Mouse (Mus musculus) embryonic facial prominence, embryonic 14.5 days (tissue): ENCODE measurements at regions not wholly inside any gene's neighbourhood (a gene's known extent, or its start where the extent isn't known, plus 50 kb on each side); places are given as distances from the start of the nearest gene placed in this dataset.

Experiments
- ATAC-seq: fragments of 200-750 bp; cut with Nextera tagmentation; 2 replicates; pipeline ENCODE4 v1.8.0; 2017; ENCODE audit warnings: low read depth, moderate number of reproducible peaks, moderate TSS enrichment
- DNase-seq: peaks from one replicate; pipeline ENCODE4 v3.0.0-alpha.2; 2015; ENCODE audit warnings: low spot score
- H3K27ac ChIP-seq: fragments of 300-500 bp; sonication (generic); replicated peaks from 2 replicates; pipeline ENCODE4 v1.5.1; 2014; ENCODE audit warnings: low read depth, mild to moderate bottlenecking, low read length, moderate library complexity
- H3K27me3 ChIP-seq: fragments of 300-500 bp; sonication (generic); replicated peaks from 2 replicates; pipeline ENCODE4 v1.6.1; 2014; ENCODE audit warnings: low read length; ENCODE audit not compliant: control insufficient read depth, insufficient read depth
- H3K36me3 ChIP-seq: fragments of 300-500 bp; sonication (generic); 2 replicates; pipeline ENCODE4 v1.6.1; 2014; ENCODE audit warnings: low read length, mixed read lengths; ENCODE audit not compliant: control insufficient read depth, insufficient read depth
- H3K4me1 ChIP-seq: fragments of 300-500 bp; sonication (generic); 2 replicates; pipeline ENCODE4 v1.6.1; 2014; ENCODE audit warnings: antibody characterized with exemption, low read length; ENCODE audit not compliant: control insufficient read depth, insufficient read depth
- H3K4me2 ChIP-seq: fragments of 300-500 bp; sonication (generic); 2 replicates; pipeline ENCODE4 v1.6.1; 2014; ENCODE audit warnings: low read depth, mild to moderate bottlenecking, low read length, moderate library complexity, mixed read lengths
- H3K4me3 ChIP-seq: fragments of 300-500 bp; sonication (generic); 2 replicates; pipeline ENCODE4 v1.5.1; 2014; ENCODE audit warnings: low read depth, mild to moderate bottlenecking, low read length
- H3K9ac ChIP-seq: fragments of 300-500 bp; sonication (generic); 2 replicates; pipeline ENCODE4 v1.6.1; 2014; ENCODE audit warnings: low read depth, mild to moderate bottlenecking, low read length, moderate library complexity, mixed read lengths
- H3K9me3 ChIP-seq: fragments of 300-500 bp; sonication (generic); 2 replicates; pipeline ENCODE4 v1.6.1; 2016; ENCODE audit warnings: low read length; ENCODE audit not compliant: control insufficient read depth
- WGBS: fragments of 180-500 bp; shearing (Covaris S2); extraction: QIAGEN DNeasy Blood & Tissue Kit; methylation state at CpG from one replicate; pipeline ENCODE4 v1.1.7; 2014; 5-methylcytosine and 5-hydroxymethylcytosine counted together

DNA sequence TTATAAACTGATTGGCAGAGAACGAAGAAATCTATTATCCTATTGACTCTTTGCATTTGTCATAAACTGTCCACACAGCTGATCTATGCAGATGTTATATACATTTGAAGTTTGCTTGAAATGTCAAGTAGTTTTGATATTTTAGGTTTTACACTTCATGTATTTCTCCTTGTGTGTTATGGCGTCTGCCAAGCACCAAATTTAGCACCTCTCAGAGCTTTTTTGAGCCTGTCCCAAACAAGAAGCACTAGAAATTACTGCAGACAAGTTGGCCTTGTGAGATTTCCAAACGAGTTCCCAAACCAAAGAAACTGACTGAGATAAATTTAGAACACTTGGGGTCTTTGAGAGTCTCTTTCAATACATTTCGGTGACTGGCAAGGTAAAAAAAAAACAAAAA is 335.7 kb upstream of the Cited2 start:
- 75% methylated on average over 4 of the region's 4 CpGs for WGBS
- H3K27ac ChIP-seq: no peak overlapping the region
- H3K4me3 ChIP-seq: no peak overlapping the region
- DNase-seq: no peak
- no peaks in the 10 kb centered on the region for H3K27me3 ChIP-seq
- H3K9me3 ChIP-seq: no peaks in the 10 kb centered on the region
- no peak overlapping the region for H3K9ac ChIP-seq
- H3K4me2 ChIP-seq: no peak overlapping the region
- ATAC-seq: no peak
- H3K36me3 ChIP-seq: no peaks in the 10 kb centered on the region
- H3K4me1 ChIP-seq: no peaks in the 10 kb centered on the region

DNA sequence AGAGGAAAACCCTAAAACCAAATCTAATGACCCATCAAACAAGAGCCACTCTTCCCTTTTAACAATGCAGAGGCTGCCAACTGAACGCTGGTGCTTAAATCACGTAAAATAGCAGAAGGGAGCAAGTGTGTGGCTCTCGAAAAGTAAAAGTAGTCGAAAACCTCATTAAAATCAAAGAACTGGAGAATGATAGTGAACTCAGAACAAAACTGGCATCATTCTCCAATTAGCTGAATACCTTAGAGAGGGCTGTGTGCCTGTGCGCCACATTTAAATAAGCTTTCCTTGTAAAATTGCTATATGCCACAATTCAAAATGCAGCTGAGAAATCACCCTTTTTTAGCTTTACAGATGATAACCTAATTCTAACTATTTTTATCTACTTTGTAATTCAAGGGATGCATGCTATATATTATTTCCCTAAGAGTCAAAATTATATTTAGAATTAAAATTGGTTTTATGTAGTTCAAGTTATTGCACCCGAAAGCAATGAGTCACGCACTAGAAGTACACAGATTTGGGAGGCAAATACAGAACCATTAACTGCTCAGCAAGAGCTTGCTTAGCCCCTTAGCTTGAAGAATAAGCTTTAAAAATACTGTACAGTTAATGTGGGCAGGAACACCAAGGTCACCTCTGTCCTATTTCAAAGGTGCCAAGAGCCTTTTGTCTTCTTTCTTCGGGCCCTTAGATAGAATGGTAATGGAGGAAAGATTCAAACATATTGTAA is 327.4 kb upstream of the Cited2 start:
- 87% methylated on average over 8 of the region's 8 CpGs for WGBS
- H3K4me3 ChIP-seq: no peak overlapping the region
- H3K36me3 ChIP-seq: no peaks in the 10 kb centered on the region
- no peaks in the 10 kb centered on the region for H3K4me1 ChIP-seq
- DNase-seq (no peak), ATAC-seq (no peak)
- H3K27ac ChIP-seq: no peak overlapping the region
- no peak overlapping the region for H3K9ac ChIP-seq
- no peaks in the 10 kb centered on the region for H3K27me3 ChIP-seq
- no peaks in the 10 kb centered on the region for H3K9me3 ChIP-seq
- no peak overlapping the region for H3K4me2 ChIP-seq

DNA sequence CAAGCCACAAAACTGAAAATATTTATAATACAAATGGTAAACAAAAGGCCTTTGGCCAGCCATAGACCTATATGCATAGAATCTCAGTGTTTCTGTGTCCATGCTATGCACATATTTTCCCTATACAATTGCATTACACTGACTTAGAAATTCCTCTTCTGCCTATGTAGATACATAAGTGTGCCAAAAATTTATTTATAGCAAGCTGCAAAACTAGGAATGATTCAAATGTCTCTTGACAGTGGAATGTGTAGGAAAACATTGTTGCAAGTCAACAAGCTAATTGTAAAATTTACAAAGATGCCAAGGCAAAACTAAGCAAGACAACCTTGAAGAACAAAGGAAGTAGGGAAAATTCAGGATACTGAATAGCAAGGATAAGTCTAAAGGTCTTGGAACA is 319.1 kb upstream of the Cited2 start:
- Histone ChIP-seq H3K36me3 (no peaks in the 10 kb centered on the region), H3K9ac (no peak overlapping the region), H3K4me2 (no peak overlapping the region), H3K27me3 (no peaks in the 10 kb centered on the region), H3K27ac (no peak overlapping the region), H3K4me3 (no peak overlapping the region), H3K4me1 (no peaks in the 10 kb centered on the region), H3K9me3 (0 out of 2 replicates have a peak, but pooled peaks cover 4% of the 10 kb centered on the region)
- no peak for ATAC-seq
- peak; percentile 22 for DNase-seq

DNA sequence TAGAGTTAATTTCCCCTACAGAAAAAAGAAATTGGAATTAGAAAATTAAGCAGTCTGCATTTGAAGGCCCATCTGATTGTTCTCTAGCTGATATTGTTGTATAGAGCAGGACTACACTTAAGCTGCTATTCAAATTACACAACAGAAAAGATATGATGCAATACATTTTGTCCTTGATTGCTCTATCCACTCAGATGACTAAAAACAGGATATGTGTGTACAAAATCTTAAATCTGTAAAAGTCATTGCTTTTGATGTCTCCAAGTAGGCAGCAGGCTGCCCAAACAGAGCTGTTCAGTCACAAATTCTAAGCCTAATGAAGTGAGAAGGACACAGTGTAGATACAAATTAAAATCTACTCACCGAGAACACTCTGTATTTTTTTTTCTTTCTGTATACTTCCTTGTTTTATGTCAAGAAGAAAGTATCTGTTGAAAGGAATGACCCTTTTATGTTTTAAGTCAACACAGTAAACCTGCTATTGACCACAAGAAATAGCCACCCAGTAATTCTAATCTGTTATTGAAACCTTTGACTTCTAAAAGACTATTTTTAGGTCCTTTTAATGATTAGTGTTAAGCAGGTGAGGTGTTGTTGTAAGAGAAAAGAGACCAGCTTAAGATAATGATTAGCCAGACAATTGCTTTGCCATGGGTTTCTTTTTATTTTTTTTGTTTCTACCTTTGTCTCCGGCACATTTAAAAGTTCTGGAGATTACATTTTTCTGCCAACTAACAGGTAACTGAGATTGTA is 315.0 kb upstream of the Cited2 start:
- Histone ChIP-seq H3K36me3 (no peaks in the 10 kb centered on the region), H3K9me3 (0 out of 2 replicates have a peak, but pooled peaks cover 4% of the 10 kb centered on the region), H3K9ac (no peak overlapping the region), H3K4me3 (no peak overlapping the region), H3K4me2 (no peak overlapping the region), H3K27ac (no peak overlapping the region), H3K4me1 (no peaks in the 10 kb centered on the region), H3K27me3 (no peaks in the 10 kb centered on the region)
- WGBS: 51% methylated on average over 2 of the region's 2 CpGs
- no peak for ATAC-seq
- no peak for DNase-seq

DNA sequence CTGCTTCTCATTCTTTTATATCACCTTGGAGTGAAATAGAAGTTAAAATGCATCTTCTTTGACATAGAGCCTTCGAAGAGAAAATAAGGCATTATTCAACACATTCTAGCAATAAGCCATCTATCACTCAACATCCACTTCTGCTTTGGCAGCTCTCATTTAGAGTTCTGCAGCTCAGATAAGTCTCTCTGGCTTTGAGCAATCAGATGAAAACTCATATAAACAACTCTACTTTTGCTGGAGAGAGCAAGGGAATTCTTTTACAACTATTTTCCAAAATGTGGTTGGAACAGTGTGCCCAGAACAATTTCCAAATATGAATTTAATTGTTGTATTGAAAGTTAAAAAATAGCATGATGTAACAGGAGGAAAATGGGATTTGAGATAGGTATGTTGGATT is 314.2 kb upstream of the Cited2 start:
- WGBS: 66% methylated on average over 1 of the region's 1 CpGs
- H3K36me3 ChIP-seq: no peaks in the 10 kb centered on the region
- ATAC-seq (no peak), DNase-seq (peak; percentile 20)
- no peak overlapping the region for H3K4me2 ChIP-seq
- H3K9me3 ChIP-seq: 0 out of 2 replicates have a peak, but pooled peaks cover 4% of the 10 kb centered on the region
- no peaks in the 10 kb centered on the region for H3K4me1 ChIP-seq
- no peak overlapping the region for H3K9ac ChIP-seq
- H3K4me3 ChIP-seq: no peak overlapping the region
- no peaks in the 10 kb centered on the region for H3K27me3 ChIP-seq
- H3K27ac ChIP-seq: no peak overlapping the region

DNA sequence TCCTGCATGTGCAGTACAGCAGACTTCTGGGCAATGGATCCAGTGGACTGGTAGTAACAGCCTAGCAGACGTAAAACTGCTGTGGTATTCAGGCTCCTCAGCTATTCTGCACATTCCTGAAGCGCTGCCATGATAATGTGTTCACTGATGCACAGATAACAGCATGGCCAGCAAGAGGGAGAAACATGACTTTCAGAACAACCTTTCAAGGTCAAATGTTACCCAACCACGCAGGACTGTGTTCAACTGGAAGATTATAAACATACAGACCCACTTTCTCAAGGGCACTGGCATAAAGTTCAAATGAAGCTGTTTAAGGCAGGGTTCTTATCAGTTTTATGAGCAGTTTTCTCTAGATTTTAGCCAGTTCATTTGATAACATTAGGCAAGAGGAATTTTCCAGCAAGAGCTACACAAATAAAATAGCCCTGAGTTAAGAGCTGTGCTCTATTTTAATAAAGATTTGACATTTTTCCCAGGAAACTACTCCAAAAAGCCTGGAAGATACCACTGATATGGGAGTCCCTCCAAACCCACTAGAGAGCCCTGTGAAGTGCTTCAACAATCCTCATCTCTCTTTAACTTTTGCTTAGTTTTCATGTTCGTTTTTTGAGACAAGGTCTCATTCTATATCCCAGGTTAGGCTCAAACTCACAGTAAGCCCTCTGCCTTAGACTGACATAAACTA is 311.6 kb upstream of the Cited2 start:
- H3K27ac ChIP-seq: no peak overlapping the region

DNA sequence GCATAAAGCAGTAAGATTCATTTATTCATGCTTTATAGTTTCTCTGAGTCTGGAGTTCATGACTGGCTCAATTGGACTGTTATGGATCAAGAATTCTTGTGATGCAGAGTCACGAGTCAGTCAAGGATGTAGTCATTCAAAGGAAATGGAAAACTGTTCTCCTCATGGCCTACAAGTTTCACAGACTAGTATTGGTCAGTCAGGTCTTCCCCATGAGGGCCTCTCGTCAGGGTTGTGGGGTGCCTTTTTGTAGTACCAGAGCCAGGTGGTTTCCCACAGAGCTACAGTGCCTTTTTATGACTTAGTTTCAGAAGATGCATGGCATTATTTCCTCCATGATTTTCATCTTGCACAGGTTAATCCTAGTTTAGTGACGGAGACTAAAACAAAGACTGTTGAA is 307.9 kb upstream of the Cited2 start:
- ATAC-seq: no peak
- no peak for DNase-seq
- Histone ChIP-seq H3K36me3 (no peaks in the 10 kb centered on the region), H3K4me2 (no peak overlapping the region), H3K4me3 (no peak overlapping the region), H3K27me3 (no peaks in the 10 kb centered on the region; the same call in 1 of the 2 replicates), H3K4me1 (peaks cover 10% of the 10 kb centered on the region), H3K9ac (no peak overlapping the region), H3K9me3 (no peaks in the 10 kb centered on the region), H3K27ac (no peak overlapping the region)
- WGBS: 90% methylated on average over 3 of the region's 3 CpGs

More for the DNA sequence above, 311.6 kb upstream of the Cited2 start:
- no peak overlapping the region for H3K4me3 ChIP-seq
- no peaks in the 10 kb centered on the region for H3K36me3 ChIP-seq
- DNase-seq (peak; percentile 27), ATAC-seq (no peak)
- 68% methylated on average over 4 of the region's 4 CpGs for WGBS
- no peaks in the 10 kb centered on the region; the same call in 1 of the 2 replicates for H3K27me3 ChIP-seq
- H3K4me2 ChIP-seq: no peak overlapping the region
- H3K4me1 ChIP-seq: no peaks in the 10 kb centered on the region
- H3K9ac ChIP-seq: no peak overlapping the region
- H3K9me3 ChIP-seq: 0 out of 2 replicates have a peak, but pooled peaks cover 2% of the 10 kb centered on the region

DNA sequence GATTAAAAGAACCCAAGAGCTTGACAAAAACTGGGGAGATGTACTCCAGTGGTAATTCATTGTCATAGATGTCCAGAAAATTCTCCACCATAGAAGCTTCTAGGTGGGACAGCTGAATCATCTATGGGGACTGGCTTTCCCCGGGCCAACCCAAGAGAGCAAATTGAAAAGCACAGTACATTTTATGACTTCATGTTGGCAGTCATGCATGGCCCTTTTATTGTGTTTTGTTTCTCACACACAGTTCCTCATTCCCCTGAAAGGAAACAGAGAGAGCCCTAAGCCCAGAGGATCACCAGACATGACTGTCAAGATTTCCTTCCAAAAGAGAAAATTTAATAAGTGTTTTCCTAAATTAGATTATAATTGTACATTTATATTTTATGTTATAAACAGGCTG is 306.9 kb upstream of the Cited2 start:
- Histone ChIP-seq H3K4me1 (peaks cover 10% of the 10 kb centered on the region), H3K27ac (no peak overlapping the region), H3K27me3 (no peaks in the 10 kb centered on the region; the same call in 1 of the 2 replicates), H3K9ac (no peak overlapping the region), H3K9me3 (no peaks in the 10 kb centered on the region), H3K36me3 (no peaks in the 10 kb centered on the region), H3K4me2 (no peak overlapping the region), H3K4me3 (no peak overlapping the region)
- ATAC-seq (no peak), DNase-seq (no peak)
- WGBS: 68% methylated on average over 1 of the region's 1 CpGs
